Mouse (Mus musculus) spleen, adult 2 months (tissue): Measurements from ENCODE around the gene Sae1.

Experiments
- CTCF ChIP-seq: fragments of 200-500 bp; IDR thresholded peaks from 2 replicates; pipeline ENCODE4 v1.5.1; 2011; ENCODE audit warnings: mild to moderate bottlenecking, inconsistent platforms; ENCODE audit not compliant: insufficient read depth, insufficient read length, insufficient replicate concordance; ENCODE audit errors: extremely low read depth
- POLR2A ChIP-seq: fragments of 200-500 bp; IDR thresholded peaks from 2 replicates; pipeline ENCODE4 v1.6.1; 2011; ENCODE audit warnings: low read depth, low read length, inconsistent platforms

GRCm38 (mm10) chr7:16387160-16388041 lies at the start of gene Sae1:
- TF ChIP-seq CTCF = no peak
- TF ChIP-seq POLR2A = peak; percentile 55
